Mouse (Mus musculus) lung, postnatal 4 days (tissue): ENCODE results near the gene L1cam.

Experiments
- DNase-seq, 2 experiments: peaks; one replicate each; pipeline ENCODE4 v3.0.0; 2021

The L1cam gene

DNA sequence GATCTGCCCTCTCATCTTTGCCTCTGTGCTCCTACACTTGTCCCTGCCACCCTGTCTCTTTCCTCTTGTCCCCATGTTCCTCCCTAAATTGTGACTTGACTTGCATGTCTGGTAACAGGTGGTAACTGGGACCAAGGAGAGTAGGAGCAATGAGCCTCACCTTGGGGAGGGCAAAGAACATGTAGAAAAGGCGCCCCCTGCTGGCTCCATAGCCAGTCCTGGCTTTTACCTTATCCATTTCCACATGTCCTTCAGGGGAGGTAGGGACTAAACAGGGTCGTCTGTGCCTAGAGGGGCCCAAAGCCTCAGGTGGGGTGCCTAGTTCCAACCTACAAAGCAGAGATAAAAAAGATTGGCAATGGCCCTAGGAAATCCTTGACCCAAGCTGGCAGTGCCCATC, at the start of gene L1cam:
TSS of gene L1cam (minus strand) at position 387 of the 400 bp plus-strand sequence.
- DNase-seq = peak; percentile 28 to 34

DNA sequence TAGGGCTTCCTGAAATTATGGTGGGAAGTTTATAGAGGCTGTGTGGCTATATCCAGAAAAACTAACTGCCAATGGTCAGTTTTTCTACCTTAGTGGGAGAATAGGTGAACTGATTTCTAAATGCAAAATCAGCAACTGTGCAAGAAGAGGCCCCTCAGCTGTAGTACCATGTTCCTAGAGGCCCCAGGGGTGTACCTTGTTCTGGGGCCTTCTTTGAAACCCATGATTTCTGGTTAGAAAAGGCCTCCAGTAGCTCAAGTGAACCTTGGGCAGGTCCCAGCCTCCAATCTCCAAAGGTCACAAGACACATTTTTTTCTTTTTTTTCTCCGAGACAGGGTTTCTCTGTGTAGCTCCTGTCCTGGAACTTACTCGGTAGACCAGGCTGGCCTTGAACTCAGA, 46.4 kb upstream of the L1cam start:
- DNase-seq = no peak

DNA sequence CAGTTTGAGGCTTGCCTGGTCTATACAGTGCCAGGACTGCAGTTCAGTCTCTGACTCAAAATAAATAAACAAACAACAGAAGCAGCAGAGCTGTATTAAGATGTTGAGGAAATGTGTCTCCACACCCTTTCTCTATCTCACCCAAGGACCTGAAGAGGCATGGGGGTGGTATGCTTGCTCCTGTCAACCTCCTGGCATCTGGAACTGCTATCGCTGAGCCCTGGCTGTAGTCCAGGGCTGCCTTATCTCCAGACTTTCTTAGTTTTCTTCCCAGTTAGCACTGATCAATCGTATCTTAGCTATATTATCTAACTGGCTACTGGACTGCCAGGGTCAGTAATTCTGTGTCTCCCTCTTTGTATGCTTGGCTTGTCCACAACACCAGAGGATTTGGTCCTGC, 46.0 kb upstream of the L1cam start:
- no peak for DNase-seq

DNA sequence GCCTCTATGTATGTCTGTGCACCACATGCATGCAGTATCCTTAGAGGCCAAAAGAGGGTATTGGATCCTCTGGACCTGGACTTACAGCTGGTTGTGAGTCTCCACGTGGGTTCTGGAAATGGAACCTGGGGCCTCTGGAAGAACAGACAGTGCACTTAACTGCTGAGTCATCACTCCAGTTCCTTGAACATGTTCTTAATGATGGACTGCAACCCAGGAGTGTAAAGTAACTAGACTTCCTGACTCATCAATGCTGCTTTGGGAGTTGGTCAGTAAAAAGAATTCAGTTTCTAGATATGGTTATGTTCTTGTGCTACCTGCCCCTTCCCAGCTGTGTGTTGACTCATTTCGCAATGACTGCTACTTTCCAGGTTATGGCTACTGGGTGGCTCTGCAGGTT, 36.0 kb upstream of the L1cam start:
- no peak for DNase-seq

DNA sequence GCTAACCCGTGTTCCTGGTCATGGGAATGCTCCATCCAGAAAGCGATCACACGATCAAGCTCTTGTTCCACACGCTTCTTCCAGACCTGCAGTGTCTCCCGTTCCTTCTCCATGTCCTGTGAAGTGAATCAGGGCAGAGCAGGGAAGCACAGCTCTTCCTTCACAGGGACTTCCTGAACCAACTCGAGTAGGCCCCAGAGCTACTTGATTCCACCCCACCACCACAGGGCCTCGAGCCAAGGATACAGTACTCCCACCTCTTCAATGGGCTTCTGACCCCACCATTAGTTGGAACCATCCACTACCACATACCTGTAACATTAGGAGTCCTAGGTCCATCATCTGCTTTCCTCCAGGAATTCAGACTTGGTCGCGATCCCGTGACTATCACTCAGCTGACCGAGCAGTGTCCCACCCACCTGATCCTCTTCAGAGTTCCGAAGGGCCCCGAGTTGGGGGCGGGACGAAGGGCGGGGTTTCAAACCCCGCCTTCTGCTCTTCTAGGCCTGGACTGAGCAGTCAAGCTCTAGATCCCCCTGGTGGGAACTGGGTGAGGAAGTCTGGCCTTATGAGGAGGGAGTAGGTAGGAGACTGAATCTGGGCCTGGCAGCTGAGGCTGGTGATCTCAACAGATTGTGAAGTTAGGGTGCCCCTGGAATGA, 34.6 kb upstream of the L1cam start, which contains the start of gene Renbp:
TSS of gene Renbp (minus strand) at position 449 of the 661 bp plus-strand sequence.
- DNase-seq = peak; percentile 84 to 89

DNA sequence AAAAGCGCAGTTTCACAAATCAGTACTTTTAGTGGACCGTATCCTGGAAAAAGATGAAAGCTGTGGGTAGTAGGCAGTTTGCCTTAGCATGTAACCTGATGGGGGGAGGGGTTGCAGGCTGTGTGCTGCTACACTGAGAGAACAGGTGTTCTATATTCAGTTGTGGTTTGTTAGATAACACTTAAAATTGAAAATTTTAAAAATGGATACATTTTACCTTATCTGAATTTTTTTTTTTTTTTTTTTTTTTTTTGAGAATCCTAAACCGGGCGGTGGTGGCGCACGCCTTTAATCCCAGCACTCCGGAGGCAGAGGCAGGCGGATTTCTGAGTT, 26.6 kb upstream of the L1cam start:
- no peak for DNase-seq

DNA sequence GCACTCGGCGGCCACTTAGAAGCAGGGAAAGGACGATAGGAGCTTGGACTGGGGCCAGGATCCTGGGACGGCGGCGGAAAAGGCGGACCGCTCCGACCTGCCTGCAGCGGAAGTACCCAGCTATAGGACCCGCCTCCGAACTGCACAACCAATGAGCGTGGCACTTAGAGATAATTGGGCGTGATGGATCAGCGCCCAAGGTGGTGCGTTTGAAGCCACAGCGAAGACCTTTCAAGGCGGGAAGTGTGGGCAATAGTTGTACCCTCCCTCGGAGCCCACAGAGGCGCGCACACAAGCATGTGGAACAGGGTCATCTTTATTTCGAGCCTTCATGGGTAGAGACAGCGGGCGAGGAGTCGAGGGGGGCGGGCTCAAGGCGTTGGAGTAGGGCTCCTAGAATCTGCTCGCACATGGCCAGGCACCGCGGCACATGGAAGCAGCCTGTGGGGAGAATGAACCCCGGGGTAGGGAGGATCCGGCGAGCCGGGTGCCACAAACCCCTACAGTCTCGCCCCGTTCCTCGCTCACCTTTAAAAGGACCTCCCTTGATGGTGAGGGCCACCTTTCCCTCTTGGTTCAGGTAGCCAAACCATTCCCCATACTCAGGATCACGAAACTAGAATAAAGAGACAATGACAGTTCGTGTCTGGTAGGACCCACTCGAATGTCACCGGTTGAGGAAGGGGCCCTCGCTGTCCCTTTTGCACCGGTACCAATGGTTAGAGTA, 26.1 kb upstream of the L1cam start, which contains the start of the genes Arhgap4 and Naa10:
TSS of gene Arhgap4 (minus strand) at position 48 of the 727 bp plus-strand sequence.
TSS of gene Naa10 (minus strand) at position 122 of the 727 bp plus-strand sequence.
- peak; percentile 90 to 93 for DNase-seq

DNA sequence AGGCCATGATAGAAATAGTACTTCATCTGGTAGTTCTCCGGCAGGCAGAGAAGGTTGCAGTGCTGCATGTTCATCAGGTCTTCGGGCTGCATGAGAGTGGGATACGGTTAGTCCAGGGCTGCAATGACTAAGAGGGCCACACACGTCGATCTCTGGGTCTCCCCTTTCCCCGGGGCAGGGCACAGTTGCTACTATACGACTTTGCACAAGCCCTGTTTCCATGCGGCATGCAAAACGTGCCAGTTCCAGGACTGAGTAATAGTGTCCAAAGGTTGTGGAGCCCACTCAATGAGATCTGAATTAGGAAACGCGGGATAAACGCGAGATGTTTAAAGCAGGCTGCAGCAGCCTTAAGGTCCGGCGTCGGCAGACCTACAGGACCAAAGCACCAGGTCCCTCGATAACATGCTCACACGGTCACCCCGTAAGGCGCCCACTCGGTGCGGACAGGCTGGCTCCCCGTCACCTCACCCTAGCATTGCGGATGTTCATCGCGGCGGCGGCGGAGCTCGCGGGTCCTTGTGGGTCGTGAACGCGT, 25.4 kb upstream of the L1cam start:
- no peak for DNase-seq

DNA sequence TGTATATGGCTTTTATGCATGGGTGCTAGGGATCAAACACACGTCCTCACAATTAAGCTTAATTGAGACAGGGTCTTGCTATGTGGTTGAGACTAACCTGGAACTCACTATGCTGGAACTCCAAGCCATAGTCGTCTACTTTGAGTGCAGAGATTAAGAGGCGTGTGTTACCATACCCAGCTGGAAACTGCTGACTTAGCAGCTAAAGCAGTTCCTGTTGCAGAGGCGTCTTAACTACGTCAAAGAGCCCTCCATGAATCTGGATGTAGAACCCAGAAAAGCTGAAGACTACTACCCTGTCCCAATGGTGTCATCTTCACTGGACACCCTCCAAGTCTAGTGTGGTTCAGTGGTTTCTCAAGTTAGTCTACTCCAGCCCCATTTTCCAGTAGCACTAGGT, 22.7 kb upstream of the L1cam start:
- no peak for DNase-seq

DNA sequence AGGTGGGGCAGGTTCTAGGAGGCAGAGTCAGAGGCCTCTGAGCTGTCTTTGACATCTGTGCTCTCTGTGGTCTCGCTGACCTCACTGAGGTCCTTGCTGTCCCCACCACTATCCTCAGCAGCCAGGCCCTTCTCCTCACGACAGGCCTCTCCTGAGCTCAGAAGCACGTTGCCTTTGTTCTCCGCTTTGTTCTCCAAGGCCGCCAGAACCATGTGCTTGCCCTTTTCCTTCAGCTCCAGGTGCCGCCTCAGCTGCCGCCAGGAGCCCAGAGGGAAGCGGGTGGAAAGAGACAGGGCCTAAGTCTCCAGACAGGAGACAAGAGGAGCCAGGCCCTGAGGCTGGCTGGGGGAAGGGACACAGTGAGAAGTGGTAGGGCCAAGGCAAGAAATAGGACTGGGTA, 21.0 kb upstream of the L1cam start:
- DNase-seq = no peak

DNA sequence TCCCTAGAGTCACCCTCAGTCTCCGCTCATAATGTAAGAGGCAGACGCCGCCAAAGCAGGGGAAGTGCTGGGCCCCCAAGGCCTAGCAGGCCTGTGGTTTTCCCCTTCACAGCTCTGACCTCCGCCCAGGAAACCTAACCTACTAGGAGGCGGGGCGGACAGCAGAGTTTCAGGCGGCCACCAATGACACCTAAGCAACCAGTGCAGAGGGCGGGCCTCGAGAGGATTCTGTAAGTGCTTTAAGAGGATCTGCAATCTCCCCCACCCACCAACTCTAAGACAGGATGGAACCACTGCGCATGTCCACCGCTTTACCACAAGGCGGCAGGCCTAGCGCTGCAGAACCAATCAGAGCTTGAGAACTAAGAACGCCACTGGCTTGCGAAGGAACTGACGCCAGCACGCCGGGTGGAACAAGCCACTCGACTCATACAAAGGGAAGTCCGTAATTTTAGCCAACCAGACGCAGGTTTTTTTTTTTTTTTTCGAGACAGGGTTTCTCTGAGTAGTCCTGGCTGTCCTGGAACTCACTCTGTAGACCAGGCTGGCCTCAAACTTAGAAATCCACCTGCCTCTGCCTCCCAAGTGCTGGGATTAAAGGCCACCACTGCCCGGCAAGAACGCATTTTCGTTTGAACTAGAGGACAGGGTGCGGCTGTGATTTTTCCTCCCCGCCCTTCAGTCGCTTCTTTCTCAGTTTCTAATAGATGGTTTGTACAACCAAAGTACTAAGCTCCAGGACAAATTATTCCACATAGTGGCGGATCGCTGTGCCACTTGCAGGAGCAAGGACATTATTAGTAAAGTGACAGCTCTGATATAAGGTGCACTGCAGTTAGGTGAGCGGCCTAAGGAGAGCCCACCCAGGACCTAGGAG, 19.2 kb upstream of the L1cam start:
- peak; percentile 90 to 97 for DNase-seq

DNA sequence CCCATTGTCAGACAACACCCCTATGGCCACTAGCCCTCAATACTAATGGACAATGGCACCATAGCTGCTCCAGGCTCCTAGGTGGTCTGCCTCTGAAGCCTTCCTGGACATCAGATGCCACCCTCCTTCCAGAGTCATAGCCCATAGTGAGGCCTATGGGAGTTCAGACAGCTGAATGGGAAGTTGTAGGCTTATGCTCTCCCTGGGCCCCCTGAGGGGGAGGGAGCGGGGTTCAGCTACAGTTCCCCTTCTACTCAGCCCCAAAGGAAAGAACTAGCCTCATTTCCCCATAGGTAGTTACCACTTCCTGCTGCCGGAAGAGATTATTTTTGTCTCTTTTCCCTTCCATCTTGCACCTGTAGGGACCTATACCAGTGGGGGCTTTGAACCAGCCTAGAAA, 15.7 kb upstream of the L1cam start:
- peak; percentile 48 for DNase-seq

DNA sequence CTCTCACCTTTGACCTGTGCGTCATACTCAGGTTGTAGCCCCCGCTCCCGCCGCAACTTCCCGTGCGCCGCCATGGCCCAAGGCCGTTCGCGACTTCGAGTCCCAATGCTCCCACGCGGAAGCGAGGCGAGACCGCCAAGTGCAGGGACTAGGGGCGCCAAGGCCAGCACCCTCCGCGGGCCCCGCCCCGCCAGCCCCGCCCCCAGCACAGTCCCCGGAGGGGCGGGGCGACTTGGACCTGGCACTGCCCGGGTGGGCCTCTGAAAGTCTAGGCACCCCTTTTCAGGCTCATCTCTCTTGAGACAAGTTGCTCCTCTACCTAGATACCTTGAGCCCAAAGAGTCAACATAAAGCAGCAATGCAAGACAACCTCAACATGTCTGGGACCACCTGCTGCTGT, 15.3 kb upstream of the L1cam start:
- peak; percentile 51 to 56 for DNase-seq

DNA sequence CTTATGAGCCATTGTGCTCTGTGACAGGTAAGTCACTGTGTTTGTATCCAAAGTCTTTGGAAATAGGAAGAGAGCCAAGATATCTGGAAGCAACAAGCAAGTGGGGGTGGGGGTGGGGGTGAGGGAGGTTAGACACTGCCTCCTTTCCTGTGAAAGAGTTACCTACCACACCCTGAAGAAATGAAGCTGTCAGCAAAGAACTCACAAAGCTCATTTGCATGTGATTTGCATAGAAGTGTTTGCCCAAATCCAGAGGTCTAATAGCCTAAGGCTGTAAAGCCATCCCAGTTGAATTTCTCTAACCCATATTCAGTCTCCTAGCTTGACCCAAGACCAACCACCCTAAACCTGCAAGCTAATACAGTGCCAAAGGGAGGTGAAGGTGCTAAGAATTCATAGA, 14.5 kb upstream of the L1cam start:
- no peak for DNase-seq

DNA sequence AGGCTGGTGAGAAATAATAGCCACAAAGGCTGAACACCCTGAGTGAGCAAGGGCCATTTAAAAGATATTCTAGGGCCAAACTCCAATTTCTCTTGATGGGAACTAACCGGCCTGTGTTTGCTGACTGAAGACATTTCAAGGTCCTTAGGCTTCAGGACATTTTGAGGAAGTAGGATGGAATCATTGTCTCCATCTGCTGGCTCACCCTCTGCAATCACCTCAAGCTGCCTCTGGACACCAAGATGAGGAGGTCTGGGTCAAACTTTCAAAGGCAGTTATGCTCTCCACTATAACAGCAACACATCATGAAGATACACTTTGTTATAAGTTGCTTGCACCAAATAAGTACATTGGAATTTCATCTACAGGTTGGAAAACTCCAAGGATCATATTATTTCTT, 14.1 kb upstream of the L1cam start:
- no peak for DNase-seq

DNA sequence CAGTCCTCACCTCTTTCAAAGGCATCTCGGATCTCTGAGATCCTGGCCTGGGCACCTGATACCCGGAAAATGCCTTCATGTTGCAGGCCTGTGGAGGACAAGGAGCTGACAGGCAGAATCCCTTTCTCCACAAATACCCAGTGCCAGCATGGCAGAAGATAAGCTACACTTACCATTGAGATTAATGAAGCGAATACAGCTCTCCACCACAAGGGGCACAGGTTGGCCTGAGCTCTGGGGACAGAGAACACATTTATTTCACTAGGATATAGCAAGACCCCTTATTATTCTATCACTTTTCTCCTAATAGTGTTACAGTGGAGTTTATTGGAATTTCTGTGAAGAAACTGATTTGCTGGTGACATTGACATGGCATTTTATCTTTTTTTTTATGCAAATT, 2.1 kb upstream of the L1cam start:
- DNase-seq = no peak

DNA sequence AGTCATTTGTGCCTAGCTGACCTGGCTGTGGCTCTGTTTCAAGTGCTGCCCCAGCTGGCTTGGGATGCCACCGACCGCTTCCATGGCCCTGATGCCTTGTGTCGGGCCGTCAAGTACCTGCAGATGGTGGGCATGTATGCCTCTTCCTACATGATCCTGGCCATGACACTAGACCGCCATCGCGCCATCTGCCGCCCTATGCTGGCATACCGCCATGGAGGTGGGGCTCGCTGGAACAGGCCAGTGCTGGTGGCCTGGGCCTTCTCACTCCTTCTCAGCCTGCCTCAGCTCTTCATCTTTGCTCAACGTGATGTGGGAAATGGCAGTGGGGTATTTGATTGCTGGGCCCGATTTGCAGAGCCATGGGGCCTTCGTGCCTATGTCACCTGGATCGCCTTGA, 3.1 kb downstream of the L1cam start:
- DNase-seq = no peak

DNA sequence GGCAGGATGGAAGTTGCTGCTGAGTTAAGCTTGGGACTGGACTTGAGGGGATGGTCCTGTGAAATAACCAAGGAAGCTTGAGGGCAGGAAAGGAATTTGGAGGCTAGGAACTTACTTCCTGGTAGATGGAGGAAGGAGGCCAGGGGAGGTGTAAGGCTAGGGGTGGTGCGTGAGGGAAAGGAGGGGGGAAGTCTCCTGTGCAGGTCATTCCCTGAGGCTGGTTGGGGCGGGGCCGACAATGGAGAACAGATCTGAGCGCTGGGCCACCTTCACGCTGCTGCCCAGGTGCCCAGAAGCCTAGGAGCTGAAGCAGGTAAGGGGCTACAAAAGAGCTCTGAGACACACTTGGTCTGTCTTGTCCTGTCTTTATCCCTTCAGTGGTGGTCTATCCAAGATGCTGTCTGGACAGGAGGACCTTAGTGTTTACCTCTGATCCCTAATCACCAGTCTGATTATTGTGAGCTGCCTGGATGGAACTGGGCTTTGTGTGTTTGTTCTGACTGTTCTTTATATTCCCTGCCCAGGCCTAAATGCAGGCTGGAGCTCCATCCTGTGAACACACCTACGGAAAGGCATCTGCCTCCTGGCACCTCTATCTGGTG, 4.3 kb downstream of the L1cam start, which contains the start of gene Avpr2:
TSS of gene Avpr2 (plus strand) at position 552 of the 602 bp plus-strand sequence.
- no peak for DNase-seq

DNA sequence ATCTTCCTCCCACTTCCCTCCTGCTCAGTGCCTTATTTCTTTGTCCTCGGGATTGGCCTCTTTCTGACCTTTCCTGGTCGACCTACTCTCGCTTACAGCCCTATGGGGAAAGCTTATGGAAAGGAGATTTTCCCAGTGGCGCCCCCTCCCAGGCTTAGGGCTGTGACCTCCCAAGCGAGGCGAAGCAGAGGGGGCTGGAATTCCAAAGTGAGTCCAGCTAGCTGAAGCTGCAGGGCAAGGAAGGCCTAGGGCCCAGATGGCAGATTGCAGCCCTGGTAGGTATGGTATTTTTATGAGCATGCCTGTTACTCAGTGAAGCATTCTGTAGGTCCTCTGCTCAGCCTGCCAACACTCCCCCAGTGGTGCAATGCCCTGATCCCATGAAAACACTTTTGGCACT, 14.4 kb downstream of the L1cam start:
- no peak for DNase-seq

DNA sequence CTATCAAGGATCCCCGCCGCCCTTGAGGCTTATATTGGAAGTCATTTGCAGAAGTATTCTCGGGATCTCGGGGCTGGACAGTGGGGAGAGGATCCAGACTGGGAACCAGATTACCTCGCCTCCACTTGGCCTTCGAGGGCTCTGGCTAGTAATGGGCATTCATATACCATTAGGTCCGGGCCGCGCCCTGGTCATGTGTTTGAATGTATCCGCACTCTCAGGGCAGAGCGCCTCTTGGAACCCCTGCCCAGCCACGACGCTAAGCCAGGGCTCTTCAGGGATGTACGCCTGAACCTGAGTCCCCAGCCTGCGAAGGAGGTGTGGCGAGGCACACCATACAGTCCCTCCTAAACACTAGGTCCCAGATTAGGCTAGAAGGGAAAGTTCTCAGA, 14.9 kb downstream of the L1cam start:
- no peak for DNase-seq

DNA sequence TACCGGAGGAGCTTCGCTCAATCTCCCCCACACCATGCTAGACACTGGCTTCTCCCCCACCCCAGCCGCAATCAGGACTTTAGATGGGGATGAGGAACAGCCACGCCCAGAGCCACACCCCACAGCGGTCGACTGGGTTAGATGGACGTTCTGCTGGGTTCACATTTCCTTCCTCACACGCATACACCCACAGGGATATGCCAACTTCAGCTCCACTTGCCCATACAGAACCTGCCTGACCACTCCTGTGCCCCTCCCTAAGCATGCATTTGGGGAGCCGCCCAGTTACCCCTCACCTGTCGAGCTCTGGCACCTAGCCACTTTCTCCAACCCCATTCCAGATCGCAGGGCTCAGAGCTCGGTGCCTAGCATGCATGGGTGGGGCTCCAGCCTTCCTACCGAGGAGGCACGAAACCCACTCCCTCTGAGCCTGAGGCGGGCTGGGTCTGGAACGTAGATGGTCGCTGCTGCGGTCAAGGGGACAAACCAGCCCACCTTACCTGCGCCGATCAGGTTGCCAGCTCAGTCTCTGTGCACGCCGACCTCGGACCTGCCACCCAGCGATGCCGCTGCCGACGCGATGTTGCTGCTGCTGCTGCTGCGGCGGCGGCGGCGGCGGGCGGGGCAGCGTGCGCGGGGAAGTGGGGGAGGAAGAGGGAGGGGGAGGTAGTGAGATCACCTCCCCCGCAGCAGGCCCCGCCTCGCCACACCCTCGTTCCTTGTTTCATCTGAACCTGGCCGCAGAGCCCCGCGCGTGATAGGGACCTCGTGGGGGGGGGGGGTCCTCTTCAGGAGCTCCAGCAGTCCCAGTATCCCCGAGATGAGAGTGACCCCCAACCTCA, 15.5 kb downstream of the L1cam start:
- peak; percentile 37 to 42 for DNase-seq

DNA sequence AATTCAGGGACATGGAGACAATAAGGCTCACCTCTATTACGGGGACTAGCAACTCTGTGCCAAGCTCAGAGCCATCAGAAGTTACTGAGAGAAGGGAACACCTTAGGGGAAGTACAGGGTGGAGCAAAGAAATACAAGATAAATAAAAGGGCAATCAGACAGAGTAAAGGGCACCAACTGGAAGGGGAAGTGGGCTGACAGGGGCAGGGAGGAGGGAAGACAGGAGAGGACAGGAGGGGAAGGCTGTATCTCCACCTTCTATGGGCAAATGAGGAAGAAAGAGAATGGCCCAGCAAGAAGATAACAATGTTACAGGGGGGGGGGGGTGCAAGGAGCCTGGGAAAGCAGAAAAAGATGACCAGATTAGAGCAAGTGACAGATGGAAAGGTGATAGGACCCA, 18.9 kb downstream of the L1cam start:
- DNase-seq = no peak
